Mouse (Mus musculus) small intestine, adult 2 months (tissue): ENCODE measurements at regions not wholly inside any gene's neighbourhood (a gene's known extent, or its start where the extent isn't known, plus 50 kb on each side); places are given as distances from the start of the nearest gene placed in this dataset.

ENCODE experiments used
- CTCF ChIP-seq: fragments of 200-500 bp; IDR thresholded peaks from 2 replicates; pipeline ENCODE4 v1.5.1; 2012; ENCODE audit warnings: low read depth, mild to moderate bottlenecking, control low read depth, inconsistent platforms, low read length, moderate library complexity, mixed read lengths; ENCODE audit not compliant: insufficient replicate concordance, insufficient read length; ENCODE audit errors: extremely low read depth
- POLR2A ChIP-seq: fragments of 200-500 bp; IDR thresholded peaks from 2 replicates; pipeline ENCODE4 v1.6.1; 2012; ENCODE audit warnings: low read depth, mild to moderate bottlenecking, control low read depth, inconsistent platforms, low read length, moderate library complexity

- TF ChIP-seq CTCF (no peak), POLR2A (no peak)
Measured at GRCm38 (mm10) chr5:43384689-43385375, 130.5 kb upstream of the C1qtnf7 start.
